Mouse (Mus musculus): ENCODE data around the gene Tent5b.

DNA sequence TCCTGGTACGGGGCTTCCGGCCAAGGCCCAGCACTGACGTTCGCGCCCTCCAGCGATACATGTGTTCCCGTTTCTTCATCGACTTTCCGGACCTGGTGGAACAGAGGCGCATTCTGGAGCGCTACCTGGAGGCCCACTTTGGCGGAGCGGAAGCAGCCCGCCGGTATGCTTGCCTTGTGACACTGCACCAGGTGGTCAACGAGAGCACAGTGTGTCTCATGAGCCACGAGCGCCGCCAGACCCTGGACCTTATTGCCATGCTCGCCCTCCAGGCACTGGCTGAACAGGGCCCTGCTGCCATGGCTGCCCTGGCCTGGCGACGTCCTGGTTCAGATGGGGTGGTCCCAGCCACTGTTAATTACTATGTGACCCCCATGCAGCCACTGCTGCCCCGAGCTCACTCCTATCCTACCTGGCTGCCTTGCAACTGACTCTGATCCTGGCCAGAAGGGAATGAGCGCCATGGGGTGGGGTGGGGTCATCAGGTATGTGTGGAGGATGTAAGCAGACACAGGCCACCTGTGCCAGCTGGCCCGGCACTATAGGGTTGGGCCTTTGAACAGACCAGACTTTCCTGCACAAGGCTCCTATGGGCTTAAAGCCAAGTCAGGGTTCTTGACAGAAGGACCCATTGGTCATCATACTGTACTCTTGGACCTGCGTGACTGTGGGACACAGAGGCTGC, 6.9 kb downstream of the Tent5b start:
- TF ChIP-seq CTCF (IDR thresholded peaks at IDR 0.05; ENCODE audit: control insufficient read depth, insufficient read depth, insufficient replicate concordance, low read depth, low read length) (no peak), POLR2A (IDR thresholded peaks at IDR 0.05; ENCODE audit: control insufficient read depth, low read depth, low read length) (no peak)

All from testis, adult 2 months (tissue).